Mouse (Mus musculus) spleen, postnatal 36 days (tissue): ENCODE results near the gene Lrp11.
"Not testable (repeated sequence)": the region's sequence is repeated elsewhere in the genome, so short reads cannot be mapped to it uniquely, and the experiment has no call there.

ENCODE experiments used
- DNase-seq, 2 experiments: peaks; one replicate each; pipeline ENCODE4 v3.0.0; 2022; ENCODE audit warnings: low spot score in 2 of 2, mixed read lengths in 1 of 2

The Lrp11 gene

DNA sequence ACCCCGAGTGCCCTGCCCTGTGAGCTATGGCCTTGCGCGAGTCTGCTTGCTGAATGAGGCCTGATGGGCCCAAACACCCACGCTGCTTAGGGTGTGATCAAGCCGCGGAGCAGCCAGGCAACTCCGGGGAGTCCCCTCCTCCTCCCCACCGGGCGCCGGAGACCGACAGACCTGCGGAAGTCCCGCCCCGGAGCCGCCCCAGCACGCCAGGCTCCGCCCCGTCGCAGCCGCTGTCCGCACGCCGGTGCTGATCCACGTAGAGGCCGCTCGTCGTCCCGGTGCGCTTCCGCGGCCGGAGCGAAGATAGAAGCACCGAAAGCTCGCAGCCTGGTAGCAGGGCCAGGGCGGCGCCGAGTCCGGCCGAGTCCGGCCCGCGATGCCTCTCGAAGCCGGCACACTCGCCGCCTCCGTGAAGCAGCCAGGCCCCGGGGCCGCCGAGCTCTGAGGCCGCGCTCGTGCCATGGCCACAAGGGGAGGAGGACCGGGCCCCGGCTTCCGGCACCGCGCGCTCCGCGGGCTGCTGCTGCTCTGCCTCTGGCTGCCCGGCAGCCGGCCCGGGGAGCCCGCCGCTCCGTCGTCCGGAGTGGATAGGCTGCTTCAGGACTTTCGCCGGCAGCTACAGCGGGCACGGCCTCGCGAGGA, at the start of gene Lrp11:
TSS of gene Lrp11 (plus strand) at position 209 of the 642 bp plus-strand sequence.
- DNase-seq, result peak; percentile 88 to 90

DNA sequence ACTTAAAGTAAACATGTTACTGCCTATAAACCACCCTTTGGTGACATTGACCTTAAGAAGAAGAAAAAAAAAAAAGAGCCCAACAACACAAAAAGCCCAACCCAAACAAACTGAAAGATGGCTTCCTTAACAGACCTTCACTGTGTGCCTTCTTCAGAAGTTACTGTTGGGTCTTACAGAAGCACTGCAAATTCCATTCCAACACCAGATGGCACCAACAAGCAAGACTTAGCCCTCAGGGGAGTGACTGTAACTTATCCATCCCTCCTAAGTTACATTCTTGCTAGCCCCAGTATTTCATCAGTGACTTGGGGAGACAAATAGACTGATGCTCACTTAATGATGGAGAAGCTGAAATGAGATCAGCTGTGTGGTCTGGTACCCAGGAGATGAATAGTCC, 11.6 kb upstream of the Lrp11 start:
- peak; percentile 17 to 18 for DNase-seq

DNA sequence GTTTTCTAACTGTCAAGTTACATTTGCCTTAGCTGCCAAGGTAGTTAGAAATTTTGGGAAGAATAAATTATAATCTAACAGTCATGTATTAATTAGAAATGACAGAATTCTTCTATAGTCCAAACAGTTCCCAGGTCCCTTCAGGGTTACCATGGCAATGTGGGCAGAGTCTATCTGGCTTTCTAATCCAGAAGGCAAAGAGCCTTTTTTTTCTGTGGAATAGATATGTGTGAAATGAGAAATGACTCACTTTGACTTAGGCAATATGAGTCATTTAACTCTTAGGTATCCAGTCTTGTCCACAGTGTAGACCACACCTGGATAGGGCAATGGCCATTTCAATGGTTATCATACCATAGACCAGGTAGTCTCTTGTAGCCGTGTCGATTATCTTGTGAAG, 8.2 kb upstream of the Lrp11 start:
- no peak for DNase-seq

DNA sequence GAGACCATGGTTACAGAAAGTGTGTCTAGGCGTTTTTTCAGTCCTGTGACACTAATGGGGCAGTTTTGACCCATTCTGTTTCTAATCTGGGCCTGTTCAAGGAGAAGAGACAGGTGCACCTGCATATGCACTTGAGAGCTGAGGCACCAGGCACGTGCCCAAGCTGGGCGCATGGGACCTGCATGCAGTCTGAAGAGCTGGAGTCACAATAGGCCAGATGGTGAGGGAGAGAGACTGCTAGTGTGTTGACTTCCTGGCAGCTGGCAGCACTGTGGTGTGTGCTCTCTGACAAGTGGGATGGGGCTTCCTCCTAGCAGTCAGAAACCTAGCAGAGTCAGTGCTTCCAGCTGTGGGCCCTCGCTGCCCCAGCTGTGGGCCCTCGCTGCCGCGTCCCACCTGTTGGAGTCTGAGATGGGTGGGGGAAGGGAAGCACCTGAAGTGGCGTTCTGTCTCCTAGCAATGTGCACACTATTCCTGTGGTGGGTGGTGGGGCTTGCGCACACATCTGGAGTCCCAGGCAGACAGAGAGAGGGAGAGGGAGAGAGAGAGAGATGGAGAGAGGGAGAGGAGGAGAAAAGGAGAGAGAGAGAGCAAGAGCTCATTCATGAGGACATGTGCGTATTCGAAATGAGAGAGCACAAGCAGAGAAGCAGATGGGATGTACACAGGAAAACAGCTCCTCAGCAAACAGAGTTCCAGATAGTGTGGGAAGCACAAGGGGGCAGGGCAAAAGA, 7.3 kb upstream of the Lrp11 start:
- no peak for DNase-seq

DNA sequence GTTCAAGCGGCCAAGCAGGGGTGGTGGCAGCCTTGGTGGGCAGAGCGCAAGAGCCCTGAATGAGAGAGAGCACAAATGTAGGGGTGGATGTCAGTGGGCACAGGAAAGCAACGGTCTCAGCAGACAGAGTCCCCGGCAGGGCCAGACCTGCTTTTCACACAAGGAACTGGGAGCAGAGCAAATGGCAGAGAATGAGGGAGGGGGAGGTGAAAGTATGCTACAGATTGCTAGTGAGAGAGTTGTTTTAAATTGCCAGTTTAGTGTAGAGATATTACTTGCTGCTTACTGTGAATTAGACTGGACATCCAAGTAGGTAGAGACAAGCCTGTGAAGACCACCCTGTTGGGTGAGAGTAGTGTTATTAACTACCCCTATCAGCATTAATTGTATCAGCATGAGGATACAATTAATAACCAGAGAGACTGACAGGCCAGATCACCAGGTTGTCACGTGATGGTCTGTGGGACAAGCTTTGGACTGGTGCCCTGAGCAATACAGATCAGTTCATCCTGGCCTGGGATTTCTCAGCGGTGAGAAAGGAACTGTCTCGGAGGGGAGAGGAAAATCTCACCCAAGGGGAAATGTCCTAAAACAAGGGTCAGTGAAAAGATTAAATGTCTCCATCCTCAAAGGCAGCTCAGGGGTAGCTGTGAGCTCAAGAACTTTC, 6.6 kb upstream of the Lrp11 start:
- no peak for DNase-seq

DNA sequence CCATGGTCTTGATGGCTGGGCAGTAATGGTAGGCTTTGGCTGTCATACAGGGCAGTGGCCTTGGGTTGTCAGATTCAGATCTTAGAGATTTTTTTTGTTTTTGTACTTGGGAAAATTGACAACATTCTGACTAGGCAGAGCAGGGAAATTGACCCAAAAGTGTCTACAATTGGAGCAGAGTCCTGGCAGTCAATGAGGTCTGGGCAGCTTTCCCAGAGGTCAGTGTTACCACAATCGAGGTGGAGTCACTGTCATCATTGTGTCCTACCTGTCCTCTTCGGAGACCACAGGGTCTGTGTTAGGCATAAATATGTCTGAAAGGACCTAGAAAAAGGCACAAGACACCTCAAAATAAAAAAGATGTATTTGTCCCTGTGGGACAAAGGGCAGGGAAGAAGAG, 2.8 kb upstream of the Lrp11 start:
- no peak for DNase-seq

DNA sequence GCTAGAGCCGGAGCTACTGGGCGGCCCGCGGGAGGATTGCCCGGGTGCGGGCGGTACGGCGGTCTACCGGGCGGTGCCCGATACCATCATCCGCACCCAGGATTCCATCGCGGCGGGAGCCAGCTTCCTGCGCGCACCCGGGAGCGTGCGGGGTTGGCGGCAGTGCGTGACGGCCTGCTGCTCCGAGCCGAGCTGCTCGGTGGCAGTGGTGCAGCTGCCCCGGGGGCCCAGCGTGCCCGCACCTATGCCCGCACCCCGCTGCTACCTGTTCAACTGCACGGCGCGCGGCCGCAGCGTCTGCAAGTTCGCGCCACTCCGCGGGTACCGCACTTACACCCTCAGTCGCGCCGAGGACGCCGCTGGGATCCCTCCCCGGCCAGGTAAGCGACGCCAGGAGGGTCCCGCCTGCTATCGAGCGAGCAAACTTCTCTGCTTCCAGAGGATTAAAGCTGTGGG, 662 bp downstream of the Lrp11 start:
- DNase-seq, result no peak

DNA sequence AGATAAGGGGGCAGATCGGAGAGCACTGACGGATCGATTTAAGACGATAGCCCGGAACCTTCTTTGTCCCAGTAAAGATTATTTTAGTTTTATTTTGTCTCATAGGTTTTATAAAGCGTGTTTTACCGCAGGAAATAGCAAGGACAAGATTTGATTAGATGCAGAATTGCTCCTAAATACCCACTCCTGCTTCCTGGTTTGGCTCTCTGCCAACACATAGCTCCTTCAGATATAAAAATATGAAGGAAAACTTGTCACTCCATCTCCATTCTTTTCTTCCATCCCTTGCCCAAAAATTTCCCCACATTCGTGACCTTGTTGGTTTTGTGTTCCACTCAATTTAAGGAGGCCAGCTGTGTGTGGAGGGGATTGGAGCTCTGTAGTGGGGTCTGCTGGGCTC, 1.2 kb downstream of the Lrp11 start:
- DNase-seq, result no peak

DNA sequence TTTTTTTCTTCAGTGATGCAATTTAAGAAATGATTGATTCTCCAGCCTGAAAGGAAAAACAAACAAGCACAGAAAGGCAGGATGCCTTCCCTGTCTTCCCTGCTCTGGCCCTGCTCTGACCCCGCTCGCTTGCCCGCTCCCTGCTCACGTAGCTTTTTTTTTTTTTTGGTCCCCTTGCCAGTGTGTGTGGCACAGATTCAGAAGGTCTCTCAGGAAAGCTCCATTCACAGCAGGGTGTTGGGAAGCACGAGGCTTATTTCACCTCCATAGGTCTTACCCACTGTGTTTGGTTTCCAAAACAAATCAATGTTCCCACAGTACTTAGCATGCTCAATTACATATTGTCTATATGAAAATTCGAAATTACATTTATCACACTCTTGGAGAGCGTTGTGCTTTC, 5.2 kb downstream of the Lrp11 start:
- DNase-seq, result no peak

DNA sequence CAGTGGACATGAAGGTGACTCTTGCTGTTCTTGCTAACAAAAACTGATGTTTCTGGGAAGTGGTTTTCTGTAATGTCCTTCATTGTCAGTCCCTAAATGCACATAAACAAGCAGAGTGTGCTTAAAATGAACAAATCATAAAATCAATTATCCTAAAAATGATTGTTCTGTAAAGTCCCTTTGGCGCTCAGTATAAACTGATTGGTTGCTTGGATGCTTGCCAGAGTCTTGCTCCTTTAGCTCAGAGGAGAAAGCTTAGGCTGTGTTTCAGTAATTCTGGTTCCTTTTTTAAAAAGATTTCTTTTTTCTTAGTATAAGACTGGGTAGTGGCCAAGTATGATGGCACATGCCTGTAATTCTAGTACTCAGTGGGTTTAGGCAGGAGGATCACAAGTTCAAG, 6.7 kb downstream of the Lrp11 start:
- no peak for DNase-seq

DNA sequence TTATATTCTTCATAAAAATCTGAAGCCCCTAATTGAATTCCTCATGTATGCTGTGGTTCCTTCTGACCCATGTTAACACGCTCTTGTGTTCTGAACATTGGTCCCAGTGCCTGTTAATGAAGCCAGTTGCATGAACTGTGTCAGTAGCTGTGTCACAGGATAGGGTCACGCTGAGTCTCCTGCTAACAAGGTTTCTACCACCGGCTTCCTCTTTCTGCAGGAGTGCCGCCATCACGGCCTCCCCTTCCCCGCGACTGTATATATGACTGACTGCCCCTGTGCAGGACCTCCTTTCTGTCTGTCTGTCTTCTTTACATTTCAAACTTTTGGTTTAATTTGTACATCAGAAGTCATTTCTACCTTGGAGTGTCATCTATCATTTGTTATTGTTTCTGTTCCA, 8.6 kb downstream of the Lrp11 start:
- DNase-seq, result no peak

DNA sequence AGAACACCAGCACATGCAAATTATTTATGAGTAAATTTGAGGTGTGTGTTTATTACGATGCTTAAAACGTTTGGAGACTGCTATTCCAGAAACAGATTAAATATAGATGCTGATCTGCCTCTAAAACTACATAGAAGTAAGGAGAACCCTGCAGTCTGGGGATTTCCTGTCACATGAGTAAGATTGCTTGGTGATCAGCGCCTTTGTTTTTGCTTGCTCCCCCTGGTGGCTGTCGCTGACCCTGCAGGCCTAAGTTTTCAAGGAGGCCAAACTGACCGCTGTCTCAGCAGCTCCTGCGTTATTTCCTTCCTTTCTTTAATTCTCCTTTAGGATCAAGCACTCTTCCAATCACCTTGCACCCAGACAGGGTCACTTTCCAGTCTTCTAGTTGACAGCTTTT, 11.0 kb downstream of the Lrp11 start:
- DNase-seq, result peak; percentile 54 to 63

DNA sequence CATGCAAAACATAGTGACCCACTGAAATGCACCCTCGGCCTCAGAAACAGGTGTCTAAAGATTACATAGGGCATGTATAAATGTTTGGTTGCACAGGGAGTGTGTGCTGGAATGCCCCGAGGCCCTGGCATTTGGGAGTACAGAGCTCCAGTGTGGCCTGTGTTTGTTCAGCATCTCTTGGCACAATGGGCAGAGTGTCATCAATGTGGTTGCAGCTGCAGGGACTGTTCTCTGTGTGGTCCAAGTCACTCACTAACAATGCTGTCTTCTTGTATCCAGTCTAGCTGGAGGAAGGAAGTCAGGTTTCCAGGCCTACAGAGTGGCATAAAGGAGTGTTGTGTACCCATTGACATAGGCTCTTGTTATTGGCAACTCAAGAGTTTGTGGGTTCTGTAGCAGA, 15.6 kb downstream of the Lrp11 start:
- no peak for DNase-seq

DNA sequence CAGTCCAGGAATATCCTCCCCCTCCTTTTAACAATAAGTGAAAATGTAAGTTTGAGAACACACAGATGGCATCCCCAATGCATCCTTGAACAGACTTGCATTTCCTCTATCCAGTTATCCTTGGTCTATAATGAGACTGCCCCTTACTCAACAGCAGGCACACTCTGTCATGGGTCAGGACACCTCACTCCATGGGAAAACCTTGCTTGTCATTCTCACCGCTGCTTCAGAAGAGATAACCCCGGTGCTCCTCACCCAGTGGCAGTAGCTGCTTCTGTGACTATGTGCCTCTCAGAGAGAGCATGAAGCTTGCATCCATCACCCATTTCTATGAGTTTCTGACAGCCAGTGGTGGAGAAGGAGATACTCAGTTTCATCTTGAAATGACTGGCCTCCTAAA, 16.8 kb downstream of the Lrp11 start:
- no peak for DNase-seq

DNA sequence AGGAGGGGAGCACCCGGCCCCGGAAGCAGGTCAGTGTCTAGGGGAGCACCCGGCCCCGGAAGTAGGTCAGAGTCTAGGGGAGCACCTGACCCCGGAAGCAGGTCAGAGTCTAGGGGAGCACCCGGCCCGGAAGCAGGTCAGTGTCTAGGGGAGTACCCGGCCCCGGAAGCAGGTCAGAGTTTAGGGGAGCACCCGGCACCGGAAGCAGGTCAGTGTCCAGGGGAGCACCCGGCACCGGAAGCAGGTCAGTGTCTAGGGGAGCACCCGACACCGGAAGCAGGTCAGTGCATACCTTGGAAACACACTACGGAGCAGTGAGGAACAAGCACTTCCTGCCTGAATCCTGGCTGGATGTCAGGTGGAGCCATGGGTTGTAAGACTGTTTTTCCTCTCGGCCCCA, 19.0 kb downstream of the Lrp11 start:
- no peak for DNase-seq

DNA sequence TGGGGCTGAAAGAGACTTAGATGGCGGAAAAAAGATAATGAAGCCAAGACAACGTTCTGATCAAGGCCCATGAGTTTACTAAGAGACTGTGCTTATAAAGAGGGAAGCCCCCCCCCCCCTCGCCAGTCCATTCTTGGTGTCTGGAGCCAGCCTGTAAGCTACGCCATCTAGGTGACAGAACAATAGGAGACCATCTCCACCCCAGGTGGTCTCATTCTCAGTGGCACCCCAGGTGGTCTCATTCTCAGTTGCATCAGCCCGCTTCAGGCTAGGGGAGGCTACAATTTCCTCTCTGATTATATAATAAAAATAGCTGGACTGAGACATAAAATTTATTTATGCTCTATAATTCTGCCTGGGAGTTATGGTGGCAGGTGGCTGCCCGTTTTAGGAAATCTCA, 22.0 kb downstream of the Lrp11 start:
- DNase-seq, result no peak

DNA sequence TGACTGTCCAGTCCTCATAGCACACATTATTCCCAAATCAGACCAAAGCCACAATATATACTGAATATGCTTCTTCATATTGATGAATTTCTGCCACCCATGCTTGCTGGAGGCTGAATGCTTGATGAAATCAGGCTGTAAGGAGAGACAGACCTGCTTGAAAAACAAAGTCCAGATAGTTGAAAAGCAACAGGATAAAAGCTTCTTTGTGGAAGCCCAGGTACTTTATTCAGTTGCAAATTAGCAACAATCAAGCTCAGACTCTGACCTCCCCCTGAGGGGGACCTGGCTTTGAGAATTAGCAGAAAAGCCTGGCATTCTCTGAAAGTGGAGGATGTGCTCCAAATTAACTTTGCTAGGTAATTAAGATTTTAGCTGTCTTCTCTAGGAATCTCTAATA, 22.6 kb downstream of the Lrp11 start:
- not testable (repeated sequence) for DNase-seq

DNA sequence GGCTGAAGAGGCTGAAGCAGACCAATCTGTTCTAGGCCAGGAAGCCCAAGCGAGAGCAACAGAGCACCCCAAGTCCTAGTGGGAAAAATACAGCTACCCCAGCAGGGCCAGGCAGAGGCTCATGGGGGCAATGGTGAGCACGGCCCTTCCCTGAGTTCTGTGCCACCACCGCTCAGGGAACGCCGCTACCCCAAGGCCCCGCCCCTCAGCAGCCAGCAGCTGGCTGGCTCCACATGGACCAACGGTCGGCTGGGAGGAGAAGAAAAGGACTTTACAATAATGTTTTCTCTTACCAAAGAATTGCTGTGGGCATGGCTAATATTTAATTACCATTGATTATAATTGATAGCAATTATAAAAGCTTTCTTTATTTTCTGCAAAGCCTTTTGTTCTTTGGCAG, 25.2 kb downstream of the Lrp11 start:
- no peak for DNase-seq

DNA sequence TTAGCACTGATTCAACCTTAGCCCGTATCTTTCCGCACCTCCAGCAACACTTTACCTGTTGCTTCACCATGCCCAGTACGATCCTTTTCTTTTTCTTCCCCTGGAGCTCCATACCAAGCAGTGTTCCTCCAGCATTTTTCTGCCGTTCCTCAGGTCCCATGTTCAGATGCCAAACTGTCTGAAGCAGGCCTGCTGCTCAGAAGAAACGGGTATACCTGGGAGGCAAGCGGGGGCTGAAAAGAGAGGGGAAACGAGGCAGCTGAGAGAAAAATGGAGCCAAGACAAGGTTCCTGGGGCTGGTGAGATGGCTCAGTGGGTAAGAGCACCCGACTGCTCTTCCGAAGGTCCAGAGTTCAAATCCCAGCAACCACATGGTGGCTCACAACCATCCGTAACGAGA, 27.5 kb downstream of the Lrp11 start:
- DNase-seq, result not testable (repeated sequence)

DNA sequence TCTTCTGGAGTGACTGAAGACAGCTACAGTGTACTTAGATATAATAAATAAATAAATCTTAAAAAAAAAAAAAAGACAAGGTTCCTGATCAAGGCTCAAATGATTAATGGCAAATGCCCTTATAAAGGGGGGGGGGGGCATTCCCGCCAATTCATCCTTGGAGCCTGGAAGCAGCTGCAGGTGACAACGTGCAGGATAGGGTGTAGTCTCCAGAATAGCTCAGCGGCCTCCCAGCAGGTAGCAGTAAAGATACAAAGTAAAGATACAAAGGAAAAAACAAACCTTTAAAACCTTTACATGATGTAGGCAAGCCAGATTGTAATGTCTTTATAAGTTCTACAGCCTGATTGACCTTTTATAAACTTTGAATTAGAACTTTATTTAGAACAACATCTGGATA, 28.0 kb downstream of the Lrp11 start:
- DNase-seq, result not testable (repeated sequence)

DNA sequence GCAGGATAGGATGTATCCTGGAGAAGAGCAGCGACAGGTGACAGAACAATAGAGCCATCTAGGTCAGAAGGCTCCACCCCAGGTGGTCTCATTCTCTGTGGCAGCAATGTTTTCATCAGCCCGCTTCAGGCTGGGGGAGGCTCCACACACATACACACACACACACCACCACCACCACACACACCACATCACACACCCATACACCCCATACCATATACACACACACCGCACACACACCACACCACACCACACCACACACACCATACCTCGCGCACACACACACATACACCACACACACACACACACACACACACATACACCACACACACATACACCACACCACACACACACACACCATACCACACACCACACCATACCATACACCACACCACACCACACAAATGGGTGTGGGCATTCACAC, 30.2 kb downstream of the Lrp11 start:
- DNase-seq, result no peak

DNA sequence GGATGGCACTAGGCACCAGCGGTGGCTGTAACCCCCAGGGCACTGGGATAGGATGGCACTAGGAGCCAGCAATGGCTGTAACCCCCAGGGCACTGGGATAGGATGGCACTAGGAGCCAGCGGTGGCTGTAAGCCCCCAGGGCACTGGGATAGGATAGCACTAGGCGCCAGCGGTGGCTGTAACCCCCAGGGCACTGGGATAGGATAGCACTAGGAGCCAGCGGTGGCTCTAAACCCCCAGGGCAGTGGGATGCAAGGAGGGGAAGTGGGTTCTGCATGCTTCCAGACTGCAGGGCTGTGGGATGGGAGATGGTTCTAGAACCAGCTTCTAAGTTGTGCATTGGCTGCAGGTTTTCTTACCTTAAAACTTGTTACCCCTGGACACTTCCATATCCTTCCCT, 31.1 kb downstream of the Lrp11 start:
- DNase-seq, result no peak

DNA sequence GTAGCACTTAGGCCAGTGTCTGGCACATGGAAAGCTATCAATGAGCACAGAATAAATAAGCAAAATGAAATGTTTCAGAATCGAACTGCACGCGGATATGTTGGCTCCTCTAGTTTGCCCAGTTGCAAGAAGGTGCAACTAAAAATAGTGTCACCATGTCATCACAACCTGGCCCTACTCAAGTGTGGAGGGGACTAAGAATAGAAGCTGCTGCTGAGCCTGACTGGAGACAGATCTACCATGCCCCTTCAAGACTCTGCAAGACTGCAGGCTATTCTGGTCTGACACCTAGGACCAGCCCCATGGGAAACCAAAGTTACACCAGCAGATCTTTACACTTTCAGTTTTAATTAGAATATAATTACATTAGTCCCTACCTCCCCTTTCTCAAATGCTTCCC, 32.8 kb downstream of the Lrp11 start:
- DNase-seq, result no peak
